Mouse (Mus musculus) layer of hippocampus, postnatal 25 days (tissue): ENCODE measurements around the gene Mcur1. TPM values are rescaled to one million over a fixed set of nuclear protein-coding genes. Genes with fewer than 3 reads are reported as not detected.

ENCODE experiments used
- DNase-seq, 2 experiments: peaks; one replicate each; pipeline ENCODE4 v3.0.0; 2022; ENCODE audit warnings: mixed read lengths in 2 of 2, low spot score in 1 of 2; ENCODE audit errors: extremely low spot score in 1 of 2
- total RNA-seq, 2 experiments: library from RNA; stranded (reverse); gene quantifications; 2 replicates each; pipeline ENCODE4 v1.2.3; 2021

Gene Mcur1
- total RNA-seq, 2 experiments from 2014 or later: 19.2 to 22.5 TPM

DNA sequence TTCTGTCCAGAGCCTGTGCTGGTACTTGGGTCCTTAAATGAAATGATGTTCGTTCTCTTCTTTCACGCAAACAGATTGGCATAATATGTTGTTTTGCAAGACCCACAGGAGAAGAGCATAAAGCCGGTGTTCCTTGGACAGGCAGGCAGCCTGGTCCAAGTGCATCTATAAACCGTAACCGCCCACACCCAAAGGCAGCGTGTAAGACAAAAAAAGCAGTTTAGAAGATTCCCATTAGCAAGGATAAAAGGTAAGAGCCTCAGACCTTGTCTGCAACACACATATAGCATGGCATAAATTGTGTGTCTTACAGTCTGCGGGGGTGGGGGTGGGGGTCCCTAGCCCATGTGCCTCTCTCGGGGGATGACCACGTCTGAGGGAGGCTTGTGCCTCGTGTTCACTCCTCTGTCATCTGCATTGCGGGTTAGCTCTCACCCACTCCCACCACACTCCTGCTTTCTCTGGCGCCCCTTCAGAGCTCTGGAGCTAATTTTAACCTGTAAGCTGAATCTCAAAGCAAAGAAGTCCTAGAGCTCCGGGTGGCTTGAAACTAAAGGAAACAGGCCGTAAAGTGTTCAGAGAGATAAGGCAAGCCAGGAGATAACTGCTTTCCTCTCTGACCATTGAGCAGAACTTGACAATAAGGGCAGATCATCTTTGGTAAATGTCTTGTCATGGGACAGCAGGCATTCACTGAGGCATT is 29.7 kb downstream of the Mcur1 start:
- no peak for DNase-seq

GRCm38 (mm10) chr13:43526289-43526688 is 33.7 kb downstream of the Mcur1 start:
- no peak for DNase-seq

DNA sequence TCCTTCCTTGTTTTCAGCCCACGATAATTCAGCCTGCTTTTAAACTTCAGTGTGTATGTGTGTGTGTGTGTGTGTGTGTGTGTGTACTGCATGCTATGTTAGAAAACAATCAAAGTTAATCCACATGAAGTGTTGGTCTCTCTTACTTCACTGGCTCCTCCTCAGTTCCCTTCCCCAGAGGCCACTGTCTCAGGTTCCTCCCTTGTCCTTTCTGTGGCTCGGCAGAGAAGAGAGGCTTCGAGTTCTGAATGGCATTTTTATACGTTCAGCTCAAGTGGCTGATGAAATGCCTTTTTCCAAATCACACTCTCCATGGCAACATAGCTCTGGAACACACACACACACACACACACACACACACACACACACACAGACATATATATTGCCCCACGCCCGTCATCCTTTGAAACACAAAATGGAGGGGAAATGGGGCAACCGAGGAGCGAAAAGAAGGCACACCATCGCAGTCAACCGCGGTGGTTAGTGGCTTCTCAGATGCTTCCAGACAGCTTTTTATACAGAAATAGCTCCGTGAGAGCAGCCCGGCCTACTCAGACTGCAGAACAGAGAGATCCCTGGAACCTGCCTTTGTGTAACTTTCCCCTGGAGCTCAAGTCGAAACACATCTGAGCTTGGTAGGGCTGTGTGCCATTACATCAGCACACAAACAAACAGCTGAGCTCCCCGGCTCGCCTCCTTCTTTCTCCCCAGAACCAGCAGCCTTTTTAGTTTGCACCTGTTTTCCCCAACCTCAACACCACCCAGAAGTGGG is 34.4 kb downstream of the Mcur1 start:
- DNase-seq: peak in 1 of 2 experiments; percentile 26

GRCm38 (mm10) chr13:43524491-43525362 is 35.3 kb downstream of the Mcur1 start:
- peak in 1 of 2 experiments; percentile 41 for DNase-seq

DNA sequence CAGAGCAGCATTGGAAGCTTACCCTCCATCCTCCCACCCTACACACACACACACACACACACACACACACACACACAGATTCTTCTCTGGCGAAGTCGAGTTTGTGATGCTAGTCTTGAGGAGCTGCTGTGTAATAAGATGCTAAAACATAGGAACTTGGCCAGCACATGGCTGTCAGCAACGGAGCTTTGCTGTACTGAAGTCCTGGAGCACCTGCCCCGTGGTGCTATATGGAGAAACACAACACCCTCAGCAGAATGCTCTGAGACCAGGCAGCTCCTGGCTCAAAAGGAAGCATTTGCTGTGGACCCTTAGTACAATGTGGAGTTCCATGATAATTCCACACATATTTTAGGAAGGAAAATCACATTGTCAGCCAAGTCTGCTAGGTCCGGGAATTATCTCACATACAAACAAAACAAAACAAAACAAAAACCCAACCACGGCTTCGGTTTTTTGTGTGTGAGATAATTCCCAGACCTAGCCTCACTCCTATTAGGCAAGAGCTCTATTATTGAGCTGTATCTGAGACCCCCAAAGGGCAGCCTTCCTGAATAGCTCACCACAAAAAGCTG is 36.0 kb downstream of the Mcur1 start:
- no peak for DNase-seq

DNA sequence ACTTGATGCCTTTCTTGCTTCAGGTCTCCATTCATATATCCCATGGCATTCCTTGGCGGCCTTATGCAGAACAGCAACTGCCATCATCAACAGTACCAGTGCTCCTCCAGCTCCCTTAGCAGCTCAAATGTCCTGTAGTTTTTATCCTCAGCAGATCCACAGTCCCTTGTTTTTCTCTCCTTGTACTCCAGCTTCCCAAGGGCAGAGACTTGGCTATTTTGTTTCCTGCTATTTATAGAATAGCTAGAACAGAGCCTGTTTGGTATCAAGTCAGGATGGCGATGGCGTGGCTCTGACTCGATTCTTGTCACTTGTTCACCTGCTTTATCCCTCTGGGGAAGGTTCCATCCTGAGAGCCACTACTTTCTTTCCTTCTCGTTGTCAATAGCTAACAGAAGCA is 38.1 kb downstream of the Mcur1 start:
- no peak for DNase-seq

DNA sequence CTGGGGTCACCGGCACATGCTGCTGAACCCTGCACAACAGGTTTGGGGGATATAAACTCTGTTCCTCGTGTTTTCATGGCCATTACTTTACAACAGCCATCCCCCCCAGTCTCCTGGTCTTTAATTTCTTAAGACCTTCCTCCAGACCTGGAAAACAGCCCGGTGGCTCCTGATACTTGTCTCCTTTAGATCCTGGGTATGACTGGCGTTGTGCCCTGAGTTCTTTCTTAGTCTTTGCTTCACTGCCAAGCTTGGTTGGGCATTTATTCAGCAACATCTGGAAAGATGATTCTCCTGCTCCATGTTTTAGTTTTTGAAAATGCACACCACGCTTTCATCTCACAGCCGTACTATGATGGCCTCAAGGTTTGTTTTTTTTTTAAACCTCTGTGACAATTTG is 40.7 kb downstream of the Mcur1 start:
- no peak for DNase-seq

DNA sequence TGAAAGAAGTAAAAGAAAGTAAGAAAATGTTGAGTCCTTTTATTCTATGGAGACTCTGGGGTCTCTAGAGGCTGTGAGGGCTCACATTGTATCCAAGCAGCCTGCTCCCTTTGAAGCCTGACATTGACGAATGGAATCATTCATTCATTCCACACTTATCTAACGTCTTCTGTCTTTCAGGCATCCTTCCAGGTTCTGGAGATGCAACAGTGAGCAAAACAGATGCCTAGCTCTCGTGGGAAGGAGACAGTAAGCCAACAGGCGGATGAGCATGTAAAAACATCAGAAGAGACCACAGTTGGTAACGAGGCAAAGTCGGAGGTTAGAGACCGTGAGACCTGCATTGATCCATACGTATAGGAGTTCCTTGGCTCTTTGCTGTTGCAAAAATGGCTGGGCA is 42.6 kb downstream of the Mcur1 start:
- no peak for DNase-seq

DNA sequence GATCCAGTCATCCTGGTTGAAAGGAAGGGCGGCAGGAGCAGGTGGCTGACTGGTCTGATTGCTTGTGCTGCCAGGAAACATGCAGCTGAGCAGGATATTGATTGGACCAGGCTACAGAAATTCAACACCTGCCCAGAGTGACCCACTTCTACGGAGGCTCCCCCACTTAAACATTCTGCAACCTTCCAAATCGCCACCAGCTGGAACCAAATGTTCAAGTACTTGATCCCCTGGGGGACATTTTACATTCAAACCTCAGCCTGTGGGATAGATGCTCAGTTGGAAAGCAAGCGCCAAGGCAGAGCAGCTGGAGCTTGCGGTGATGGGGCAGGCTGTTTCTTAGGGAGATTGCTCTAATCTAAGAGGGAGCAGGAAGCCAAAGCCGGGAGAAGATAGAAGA is 43.1 kb downstream of the Mcur1 start:
- no peak for DNase-seq

GRCm38 (mm10) chr13:43516119-43516518 is 43.9 kb downstream of the Mcur1 start:
- no peak for DNase-seq

- no peak for DNase-seq
These were observed 45.0 kb downstream of the Mcur1 start for GRCm38 (mm10) chr13:43514950-43515358.

- DNase-seq: no peak
These were observed 47.3 kb downstream of the Mcur1 start for GRCm38 (mm10) chr13:43512736-43513135.

GRCm38 (mm10) chr13:43505798-43506197 is 54.2 kb downstream of the Mcur1 start:
- DNase-seq: no peak

DNA sequence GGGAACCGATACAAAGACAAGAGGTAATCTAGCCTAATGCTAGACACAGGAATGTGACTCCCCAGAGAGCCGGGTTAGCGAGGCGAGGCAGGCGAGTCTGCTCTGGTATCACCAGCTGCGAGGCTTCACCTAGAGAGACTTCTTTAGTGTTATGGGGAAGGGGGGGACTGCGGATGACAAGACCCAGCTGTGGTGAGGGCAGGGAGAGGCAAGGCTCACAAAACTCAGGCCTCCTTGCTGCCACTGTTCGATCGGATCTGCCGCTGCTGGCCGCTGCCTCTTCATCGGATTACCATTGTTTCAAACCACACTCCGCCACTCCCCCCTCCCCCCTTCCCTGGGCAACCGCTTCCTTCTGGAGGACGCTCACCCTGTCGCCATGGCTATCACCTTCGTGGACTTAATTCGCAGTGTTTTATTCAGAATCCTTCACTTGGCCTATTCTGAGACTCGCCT is 56.6 kb downstream of the Mcur1 start:
- DNase-seq: no peak

- DNase-seq: no peak
These were observed 58.4 kb downstream of the Mcur1 start for GRCm38 (mm10) chr13:43501601-43502000.

DNA sequence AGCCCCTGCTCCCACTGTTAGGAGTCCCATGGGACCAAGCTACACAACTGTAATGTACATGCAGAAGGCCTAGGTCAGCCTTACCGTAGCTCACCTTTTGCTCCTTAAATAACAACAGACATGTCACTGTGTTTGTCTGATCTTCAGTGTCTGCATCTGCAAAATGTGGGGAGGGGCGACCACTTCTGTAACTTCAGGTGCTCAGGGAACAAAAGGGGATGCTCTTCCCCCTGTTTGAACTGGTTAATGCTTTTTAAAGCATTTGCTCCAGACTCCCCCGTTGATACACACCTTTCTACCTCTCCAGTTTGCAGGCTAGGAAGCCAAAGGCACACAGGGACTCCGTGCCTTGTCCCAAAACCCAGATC is 59.5 kb downstream of the Mcur1 start:
- DNase-seq: no peak

DNA sequence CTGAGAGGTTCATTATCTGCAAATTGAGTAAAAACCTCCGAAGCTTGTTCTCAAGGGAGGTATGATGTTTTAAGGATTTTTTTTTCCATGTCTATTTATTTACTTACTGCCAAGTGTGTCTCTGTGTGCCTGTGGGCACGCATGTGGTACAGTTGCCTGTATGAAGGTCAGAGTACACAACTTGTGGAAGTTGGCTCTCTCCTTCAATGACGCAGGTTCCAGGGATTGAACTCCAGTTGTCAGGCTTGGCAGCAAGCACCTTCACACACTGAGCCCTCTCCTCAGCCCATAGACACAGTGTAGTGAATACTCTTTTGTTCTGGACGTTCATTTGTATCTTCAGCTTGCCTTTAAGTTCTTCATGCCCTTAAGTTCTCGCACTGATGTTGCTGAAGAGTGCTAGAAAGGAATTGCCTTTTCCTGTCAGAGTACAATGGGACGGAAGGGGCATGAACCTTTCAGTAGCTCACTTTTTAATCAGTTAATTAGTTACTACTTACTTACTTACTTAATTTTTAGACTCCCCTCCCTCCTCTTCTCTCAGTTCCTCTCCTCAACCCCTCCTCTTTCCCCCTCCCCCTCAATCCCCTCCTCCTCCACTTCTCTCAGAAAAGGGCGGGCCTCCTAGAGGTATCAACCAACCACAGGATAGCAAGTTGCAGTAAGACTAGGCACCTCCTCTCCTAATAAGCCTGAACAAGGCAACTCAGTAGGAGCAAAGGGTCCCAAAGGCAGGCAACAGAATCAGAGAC is 60.1 kb downstream of the Mcur1 start:
- DNase-seq: no peak

DNA sequence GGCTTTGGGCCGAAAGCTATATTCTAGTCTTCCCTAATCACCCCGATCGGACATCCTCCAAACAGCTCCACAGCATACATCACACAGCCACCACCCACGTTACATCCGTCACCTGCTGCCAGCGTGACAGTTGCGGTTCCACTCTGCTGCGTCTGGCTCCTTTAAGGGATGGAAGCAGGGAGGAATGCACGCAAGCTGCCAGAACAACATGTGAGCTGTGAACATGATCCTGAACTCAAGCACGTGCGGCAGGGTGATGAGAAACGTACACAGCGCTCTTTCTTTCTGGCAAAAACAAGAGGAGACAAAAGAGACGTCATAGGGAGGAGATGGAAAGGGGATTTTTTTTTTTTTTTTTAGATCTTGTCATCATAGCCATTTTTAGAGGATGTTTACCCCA is 61.1 kb downstream of the Mcur1 start:
- peak in 1 of 2 experiments; percentile 25 for DNase-seq

- no peak for DNase-seq
These were observed 62.2 kb downstream of the Mcur1 start for GRCm38 (mm10) chr13:43497769-43498168.

DNA sequence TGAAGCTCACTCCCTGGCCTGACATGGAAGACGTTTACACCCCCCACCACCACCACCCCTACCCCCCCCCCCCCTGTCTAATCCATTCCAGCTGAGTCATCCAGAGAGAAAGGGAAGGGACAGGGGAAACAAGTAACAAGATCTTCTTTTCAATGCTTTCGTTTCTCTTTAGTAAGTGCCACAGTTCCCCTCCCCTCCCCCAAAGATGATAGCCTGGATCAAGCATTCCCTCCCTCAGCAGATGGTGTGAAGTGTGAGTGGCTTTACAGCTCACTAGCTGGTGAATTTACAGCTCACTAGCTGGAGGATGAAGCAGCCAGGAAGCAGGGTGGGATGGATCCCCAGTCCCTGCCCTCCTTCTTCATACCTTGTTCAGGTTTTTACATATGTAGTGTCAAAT is 63.3 kb downstream of the Mcur1 start:
- no peak for DNase-seq
